Mouse (Mus musculus) natural killer cell, adult 2 months (primary cell): Measurements from ENCODE around the gene Tmem240.
"Not testable (repeated sequence)": the region's sequence is repeated elsewhere in the genome, so short reads cannot be mapped to it uniquely, and the experiment has no call there.

Experiments used
- DNase-seq, 2 experiments: peaks; one replicate each; pipeline ENCODE4 v3.0.0; 2022; ENCODE audit warnings: low spot score in 2 of 2

The Tmem240 gene

GRCm38 (mm10) chr4:155734350-155734941 is at the start of gene Tmem240:
Gene Tmem240, plus strand, starts transcription at chr4:155734800.
- peak; percentile 38 to 47 for DNase-seq

DNA sequence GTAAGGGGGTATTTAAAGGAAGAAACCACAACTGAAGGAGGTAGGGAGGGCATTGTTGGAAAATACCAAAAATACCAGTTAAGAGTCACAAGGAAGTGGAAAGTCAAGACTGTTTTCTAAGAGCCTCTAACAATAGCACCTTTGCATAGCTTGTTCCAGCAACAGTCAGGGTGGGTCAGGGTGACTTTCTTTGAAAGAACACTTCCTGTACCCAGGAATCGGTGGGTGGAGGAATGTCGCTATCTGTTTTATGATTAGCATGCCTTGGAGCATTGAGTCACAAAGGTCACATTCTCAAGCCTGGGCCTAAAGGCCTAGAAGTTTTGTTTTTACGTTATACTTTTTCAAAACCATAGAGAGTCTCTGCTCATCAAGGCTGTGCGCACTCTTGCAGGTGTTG is 46.8 kb upstream of the Tmem240 start:
- DNase-seq = not testable (repeated sequence)

DNA sequence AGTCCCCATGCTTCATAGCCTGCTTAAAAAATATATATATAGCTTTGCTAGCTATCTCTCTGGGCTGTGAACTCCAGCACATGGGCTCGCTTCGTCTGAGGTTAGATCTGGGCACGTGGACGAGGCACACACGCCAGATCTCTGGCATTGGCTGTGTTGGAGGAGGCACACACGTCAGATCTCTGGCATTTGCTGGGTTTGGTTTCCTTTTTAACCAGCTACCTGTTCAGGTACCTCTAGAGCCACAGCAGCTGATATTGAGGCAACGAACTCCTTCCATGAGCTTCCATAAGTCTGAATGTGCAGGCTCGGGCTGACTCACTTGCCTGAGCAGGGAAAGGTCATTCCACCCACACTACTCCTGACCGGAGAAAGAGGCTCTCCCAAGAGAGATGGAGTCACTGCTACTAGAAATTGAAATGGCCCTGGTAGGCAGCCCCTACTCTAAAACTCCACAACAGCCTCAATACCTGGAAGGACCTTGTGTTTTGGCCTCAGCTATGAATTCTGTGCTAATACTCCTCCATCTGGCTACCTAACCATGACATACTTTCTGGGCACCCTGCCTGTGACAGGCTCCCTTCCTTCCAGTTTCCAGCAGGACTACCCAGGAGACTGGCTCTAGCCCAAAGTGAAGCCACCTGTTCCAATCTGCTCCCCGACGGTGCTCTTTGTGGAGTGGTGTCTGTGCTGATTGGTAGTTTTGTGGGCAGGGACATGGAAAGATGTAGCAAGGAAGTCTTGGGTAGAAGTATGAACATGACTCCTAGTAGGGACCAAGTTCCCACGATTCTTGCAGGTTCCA is 43.8 kb upstream of the Tmem240 start:
- DNase-seq = no peak

GRCm38 (mm10) chr4:155692421-155692820 is 42.2 kb upstream of the Tmem240 start:
- peak in 1 of 2 experiments; percentile 38 for DNase-seq

GRCm38 (mm10) chr4:155694111-155694481 is 40.5 kb upstream of the Tmem240 start, which contains the start of gene Fndc10:
Gene Fndc10, plus strand, starts transcription at chr4:155694342.
- peak in 1 of 2 experiments; percentile 26 for DNase-seq

GRCm38 (mm10) chr4:155694482-155695401 is 39.9 kb upstream of the Tmem240 start:
- peak; percentile 51 to 74 for DNase-seq

DNA sequence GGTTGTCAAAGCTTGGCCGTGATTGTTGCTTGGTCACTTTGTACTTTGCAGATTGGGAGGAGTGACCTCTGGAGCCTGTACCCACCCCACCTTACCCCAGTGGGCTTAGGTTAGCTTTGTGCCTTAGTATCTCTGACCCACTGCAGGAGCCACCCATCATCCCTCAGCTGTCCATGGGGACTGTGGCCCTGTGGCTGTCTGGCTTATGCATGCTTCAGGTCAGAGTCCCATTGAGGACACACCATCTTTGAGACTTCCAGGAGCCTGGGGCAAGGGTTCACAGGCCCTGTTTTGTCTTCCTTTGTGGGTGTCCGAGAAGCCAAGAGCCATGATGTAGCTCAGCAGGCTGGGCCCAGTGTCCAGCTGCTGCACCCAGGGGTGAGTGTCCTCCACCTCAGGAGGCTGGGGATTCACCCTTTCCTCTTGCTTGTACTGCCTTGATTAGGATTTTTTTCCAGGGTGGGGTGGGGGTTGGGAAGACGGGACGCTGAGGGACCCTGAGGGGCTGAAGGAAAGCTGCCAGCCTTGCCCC is 39.0 kb upstream of the Tmem240 start:
- no peak for DNase-seq

DNA sequence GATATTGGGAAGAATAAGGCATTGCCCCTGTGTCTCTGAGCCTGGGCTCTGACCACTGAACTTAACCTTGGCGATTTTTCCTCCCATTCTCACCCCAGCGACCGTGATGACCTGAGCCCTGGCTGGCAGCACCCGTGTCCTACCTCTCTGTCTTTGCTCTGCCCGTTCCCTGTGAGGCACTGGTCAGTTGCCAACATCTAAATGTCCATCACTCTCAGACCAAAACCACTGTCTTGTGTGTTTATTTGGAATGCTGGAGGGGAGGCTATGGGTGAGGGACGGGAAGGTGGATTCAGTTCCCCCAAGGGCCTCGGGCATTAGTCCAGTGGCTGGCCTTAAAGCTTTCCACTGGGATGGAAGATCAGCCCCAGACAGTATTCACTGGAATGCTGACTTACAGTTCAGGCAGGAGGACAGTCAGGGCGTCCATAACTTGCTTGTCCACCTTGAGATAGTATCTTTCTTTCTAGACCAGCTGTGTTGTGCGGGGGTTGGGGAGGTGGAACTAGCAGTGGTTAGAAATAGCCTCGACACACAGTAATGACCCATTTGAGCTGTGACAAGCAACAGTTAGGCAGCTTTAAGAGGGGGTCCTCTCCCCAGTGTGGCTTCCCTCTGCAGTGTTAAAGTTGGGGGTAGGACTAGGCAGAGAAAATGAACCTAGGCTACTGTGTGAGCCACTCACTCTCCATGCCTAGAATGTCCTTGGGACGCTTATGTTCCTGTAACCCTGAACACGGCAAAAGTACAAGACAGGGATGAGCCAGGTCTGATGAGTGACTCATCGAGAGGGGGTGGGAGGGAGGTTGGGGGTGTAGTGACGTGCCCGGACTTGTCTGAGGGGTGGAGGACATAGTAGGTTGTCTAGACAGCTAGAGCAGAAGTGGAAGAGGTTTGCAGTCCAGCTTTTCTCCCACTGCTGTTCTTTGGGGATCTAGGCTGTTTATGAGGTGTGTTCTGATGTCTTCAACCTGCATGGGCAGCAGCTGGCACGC is 38.0 kb upstream of the Tmem240 start:
- DNase-seq = no peak

- DNase-seq = no peak
These were observed 34.2 kb upstream of the Tmem240 start for GRCm38 (mm10) chr4:155700425-155700824.

GRCm38 (mm10) chr4:155703425-155703929 is 31.1 kb upstream of the Tmem240 start:
- DNase-seq = no peak

DNA sequence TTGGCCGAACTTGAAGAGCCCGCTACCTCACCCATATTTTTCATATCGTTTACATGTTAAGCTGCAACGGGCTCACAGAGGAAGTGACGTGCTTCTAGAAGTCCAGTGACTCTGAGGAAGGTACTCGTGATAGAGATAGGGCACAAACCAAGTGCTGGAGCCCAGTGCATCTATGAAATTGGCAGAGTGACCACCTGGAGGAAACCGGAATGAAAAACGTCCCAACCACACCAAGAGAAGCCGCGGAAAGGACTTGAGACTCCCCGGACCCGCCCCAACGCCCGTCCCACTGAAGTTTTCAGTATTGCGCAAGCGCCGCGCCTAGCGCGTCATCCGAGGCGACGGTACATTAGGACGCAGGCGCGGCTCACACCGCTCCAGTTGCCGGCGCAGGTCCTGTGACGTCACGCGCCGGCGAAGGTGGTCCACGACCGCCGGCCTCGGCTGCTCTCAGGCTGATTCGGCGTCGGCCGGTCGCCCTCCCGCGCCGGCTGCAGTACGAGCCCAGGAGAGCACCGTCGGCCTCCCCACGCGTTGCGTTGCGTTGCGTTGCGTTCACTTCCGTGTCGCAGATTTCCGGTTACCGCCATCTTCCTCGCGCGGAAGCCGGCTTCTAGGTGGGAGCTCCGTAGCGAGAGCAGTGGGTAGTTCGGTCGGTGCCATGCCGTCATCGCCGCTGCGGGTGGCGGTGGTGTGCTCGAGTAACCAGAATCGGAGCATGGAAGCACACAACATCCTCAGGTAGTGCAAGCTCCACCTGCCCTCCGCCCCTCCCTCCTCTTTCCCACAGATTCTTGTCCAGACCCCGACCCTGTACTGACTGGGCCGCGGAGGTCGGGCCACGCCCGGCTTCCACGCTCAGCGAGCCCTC is 29.6 kb upstream of the Tmem240 start, which contains the start of gene Ssu72:
Ssu72 (plus strand) TSS at position 80 of the 871 bp plus-strand sequence.
- peak; percentile 95 for DNase-seq

DNA sequence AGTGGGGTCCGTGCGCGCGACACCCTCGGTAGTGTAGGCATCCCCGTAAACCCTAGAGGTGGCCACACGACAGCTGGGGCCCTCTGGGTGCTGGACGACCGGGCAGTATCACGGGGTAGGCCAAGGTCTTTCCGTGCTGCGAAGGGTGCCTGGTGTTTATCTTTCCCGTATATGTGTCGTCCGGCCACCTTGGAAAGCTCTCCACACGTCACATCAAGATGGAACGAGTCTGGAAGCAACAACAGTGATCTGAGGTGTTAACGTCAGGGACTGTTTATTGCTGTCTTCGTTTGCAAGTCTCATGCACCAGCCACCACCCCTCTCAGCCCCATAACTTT is 29.0 kb upstream of the Tmem240 start:
- no peak for DNase-seq

- DNase-seq = no peak
These were observed 26.0 kb upstream of the Tmem240 start for GRCm38 (mm10) chr4:155708582-155708981.

GRCm38 (mm10) chr4:155708988-155709387 is 25.6 kb upstream of the Tmem240 start:
- no peak for DNase-seq

- DNase-seq = no peak
These were observed 23.9 kb upstream of the Tmem240 start for GRCm38 (mm10) chr4:155710521-155711252.

DNA sequence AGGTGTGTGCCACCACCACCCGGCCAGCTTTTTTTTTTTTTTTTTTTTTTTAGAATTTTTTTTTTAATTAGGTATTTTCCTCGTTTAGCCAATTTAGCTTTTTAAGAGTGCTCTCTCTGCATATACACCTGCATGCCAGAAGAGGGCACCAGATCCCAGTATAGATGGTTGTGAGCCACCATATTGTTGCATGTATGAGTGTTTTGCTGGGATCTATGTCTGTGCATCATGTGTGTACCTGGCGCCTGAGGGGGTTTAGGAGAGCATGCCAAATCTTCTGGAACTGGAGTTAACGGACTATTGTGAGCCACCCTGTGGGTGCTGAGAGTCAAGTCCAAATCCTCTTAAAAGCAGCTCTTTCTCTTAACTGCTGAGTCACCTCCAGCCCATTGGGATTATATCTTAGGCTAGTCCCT is 12.9 kb upstream of the Tmem240 start:
- DNase-seq = peak; percentile 38 to 46

- no peak for DNase-seq
These were observed 6.6 kb upstream of the Tmem240 start for GRCm38 (mm10) chr4:155727993-155728392.

GRCm38 (mm10) chr4:155733267-155733666 is 1.3 kb upstream of the Tmem240 start:
- no peak for DNase-seq
